Mouse (Mus musculus) left cerebral cortex, adult 18-20 months (tissue): ENCODE data around the gene Mbnl2. TPM values are rescaled to one million over a fixed set of nuclear protein-coding genes. Genes with fewer than 3 reads are reported as not detected.

Source experiments
- DNase-seq, 2 experiments: peaks; one replicate each; pipeline ENCODE4 v3.0.0; 2021 to 2022; ENCODE audit warnings: low spot score in 2 of 2, mixed read lengths in 1 of 2
- total RNA-seq, 2 experiments: library from RNA; stranded (reverse); gene quantifications; 2 replicates each; pipeline ENCODE4 v1.2.3; 2021

The Mbnl2 gene
- total RNA-seq, 2 experiments from 2014 or later, result 241 to 268 TPM

DNA sequence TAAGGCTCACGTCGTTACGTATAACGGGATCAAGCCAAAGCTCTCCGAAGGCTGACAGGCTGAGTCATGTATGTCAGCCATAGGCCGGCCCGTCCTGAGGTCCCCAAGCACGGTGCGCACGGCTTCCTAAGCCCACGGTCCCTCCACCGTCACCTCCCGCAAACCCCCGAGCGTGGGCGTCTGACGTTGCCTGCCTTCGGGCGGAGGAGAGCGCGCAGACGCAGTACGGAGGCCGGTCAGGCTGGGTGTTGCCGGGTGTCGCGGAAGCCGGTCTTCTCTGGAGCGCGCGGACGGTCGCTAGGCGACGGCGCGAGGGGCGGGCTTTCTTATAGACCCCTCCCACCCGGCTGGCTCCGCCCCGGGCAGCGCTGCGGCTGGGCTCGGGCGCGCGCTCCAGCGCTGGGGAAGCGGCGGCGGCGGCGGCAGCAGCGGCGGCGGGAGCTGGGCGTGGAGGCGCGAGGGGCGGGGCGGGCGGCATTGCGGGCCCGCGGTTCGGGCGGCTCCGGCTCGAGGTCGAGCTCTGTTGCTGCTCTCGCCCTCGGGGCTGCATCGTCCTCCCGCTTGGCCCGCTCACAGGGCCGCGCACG lies 202.6 kb downstream of the Mbnl2 start, which contains the start of gene Rap2a:
Gene Rap2a, plus strand, starts transcription at position 463 of the 587 bp plus-strand sequence.
- DNase-seq, result peak; percentile 97 to 98

DNA sequence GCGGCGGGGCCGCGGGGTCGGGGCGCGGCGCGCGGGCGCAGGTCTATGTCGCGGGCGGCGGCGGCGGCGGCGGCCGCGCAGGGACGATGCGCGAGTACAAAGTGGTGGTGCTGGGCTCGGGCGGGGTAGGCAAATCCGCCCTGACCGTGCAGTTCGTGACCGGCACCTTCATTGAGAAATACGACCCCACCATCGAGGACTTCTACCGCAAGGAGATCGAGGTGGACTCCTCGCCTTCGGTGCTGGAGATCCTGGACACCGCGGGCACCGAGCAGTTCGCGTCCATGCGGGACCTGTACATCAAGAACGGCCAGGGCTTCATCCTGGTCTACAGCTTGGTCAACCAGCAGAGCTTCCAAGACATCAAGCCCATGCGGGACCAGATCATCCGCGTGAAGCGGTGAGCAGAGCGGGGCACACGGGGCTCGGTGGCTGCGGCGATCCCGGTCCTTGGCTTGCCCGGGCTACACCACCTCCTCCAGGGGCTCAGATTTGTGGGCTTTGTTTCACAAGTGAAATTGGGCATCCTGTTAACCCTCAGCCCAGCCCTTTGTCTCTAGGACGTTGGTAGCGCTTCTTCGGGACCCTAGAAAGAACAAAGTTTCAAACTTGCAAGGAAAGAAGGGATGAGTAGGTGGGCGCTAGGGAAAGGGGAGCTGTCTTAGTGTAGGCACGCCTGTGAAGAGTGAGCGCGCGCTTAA lies 203.3 kb downstream of the Mbnl2 start:
- no peak for DNase-seq

DNA sequence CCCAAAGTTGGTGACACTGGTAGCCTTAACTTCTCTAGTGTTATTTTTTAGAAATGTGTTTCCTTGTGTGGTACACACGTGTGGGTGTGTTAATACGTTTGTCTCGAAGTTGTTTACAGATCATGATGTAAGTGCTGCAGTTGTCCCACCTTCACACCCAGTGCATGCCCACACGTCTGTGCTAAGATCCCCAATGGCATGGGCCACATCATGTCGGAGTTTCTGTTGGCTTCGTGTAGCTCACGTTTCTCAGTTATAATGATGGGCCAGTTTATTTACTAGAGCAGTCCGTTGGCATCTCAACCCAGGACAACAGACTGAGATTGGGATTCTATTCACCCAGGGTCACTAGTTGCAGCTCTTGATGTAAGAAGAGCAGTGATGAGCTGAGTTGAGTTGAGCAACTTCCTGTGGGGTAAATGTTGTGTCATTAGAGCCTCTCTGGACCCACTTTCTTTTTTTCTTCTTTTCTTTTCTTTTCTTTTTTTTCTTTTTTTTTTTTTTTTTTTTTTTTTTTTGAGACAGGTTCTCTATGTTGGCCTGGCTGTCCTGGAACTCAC lies 205.0 kb downstream of the Mbnl2 start:
- DNase-seq, result no peak

DNA sequence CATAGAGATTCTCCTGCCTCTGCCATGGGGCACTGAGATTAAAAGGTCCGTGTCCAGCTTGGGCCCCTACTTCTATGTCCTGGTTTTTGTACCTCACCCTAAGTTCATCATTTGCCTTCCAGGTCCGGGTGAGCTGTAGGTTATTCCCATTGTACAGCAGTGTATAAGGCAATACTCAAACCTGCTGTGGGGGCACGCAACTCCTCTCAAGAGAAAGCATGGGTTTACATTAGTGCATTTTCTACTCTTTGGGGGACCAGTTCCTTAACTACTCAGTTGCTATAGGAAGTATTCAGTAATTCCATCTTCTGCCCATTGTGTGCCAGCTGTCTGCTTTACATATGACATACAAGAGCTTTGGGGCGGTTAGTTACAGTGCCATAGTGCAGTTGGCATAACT lies 205.5 kb downstream of the Mbnl2 start:
- DNase-seq, result no peak

Other genes starting within 250 kb of the Mbnl2 start
- gene Oxgr1, start 233.2 kb upstream of the Mbnl2 start, total RNA-seq, result under 1 TPM in 1 of 2 experiments, not detected in 1; 0.12 TPM
- 10 to 100 TPM; 77.4 to 92.7 TPM for gene Rap2a, start 202.8 kb downstream of the Mbnl2 start, total RNA-seq